Mouse (Mus musculus): Measurements from ENCODE around the gene Tcea3. TPM values are rescaled to one million over a fixed set of nuclear protein-coding genes. Genes with fewer than 3 reads are reported as not detected.

The Tcea3 gene
- total and polyA plus RNA-seq, 3 experiments, result 46.9 to 138 (median 112) TPM

GRCm38 (mm10) chr4:136217063-136217462 lies 30.5 kb upstream of the Tcea3 start:
- no peak for DNase-seq
- no peaks in the 10 kb centered on the region for H3K79me2 ChIP-seq (replicated peaks; ENCODE audit: control insufficient read depth, insufficient read depth, low read length)
- WGBS, result 80% methylated on average over 10 of the region's 10 CpGs
- H3K9ac ChIP-seq (ENCODE audit: low read depth, low read length), result no peak overlapping the region
- TF ChIP-seq CTCF (IDR thresholded peaks at IDR 0.05) (no peak), POLR2A (IDR thresholded peaks at IDR 0.05; ENCODE audit: insufficient read depth, low read depth, low read length) (no peak), EP300 (IDR thresholded peaks at IDR 0.05; ENCODE audit: insufficient read depth, low read depth, low read length) (no peak)
- H3K36me3 ChIP-seq (ENCODE audit: control insufficient read depth, insufficient read depth, low read length), result no peaks in the 10 kb centered on the region
- H3K27me3 ChIP-seq (ENCODE audit: control insufficient read depth, insufficient read depth, low read length), result no peaks in the 10 kb centered on the region
- H3K4me3 ChIP-seq, result no peak overlapping the region
- intact Hi-C loops (cut with DNase I), result no loop called here
- no peak overlapping the region for H3K27ac ChIP-seq
- peaks cover 12% of the 10 kb centered on the region for H3K4me1 ChIP-seq (ENCODE audit: control insufficient read depth, insufficient read depth, low read length)

- 5% methylated on average over 18 of the region's 18 CpGs for WGBS
- peak overlapping the region; percentile 32 for H3K9ac ChIP-seq (ENCODE audit: low read depth, low read length)
These were observed 28.8 kb upstream of the Tcea3 start for GRCm38 (mm10) chr4:136218595-136219214.

DNA sequence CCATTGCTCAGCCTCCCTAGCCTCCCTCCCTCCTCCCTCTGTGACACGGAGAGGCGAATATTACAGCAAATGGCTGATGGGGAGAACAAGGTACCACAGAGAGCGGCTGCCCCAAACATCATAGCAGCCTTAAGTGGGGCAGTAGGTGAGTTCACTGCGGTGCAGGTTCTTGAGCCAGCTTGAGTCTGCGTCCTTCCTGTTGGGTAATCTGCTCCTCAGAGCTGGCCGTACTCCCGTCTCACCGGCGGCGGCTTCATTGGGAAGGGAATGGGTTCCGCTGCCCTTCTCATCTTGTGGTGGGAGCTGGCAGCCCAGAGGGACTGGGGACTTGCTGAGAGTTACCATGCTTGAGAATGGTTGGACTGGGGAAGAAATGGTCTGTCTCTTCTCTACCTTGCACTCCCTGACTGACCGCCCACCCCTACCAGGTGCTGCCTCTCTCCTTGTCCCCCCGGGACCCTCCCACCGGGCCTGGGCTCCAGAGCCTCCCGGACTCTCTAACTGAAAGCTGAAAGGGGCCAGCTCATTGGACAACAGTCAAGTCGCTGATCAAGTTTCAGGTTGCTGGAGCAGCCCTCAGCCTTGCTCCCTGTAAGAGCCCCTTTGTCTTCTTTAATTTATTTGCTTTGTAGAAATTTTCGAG lies 27.3 kb upstream of the Tcea3 start:
- Histone ChIP-seq H3K27me3 (ENCODE audit: control insufficient read depth, insufficient read depth, low read length) (no peaks in the 10 kb centered on the region), H3K4me3 (no peak overlapping the region), H3K79me2 (replicated peaks; ENCODE audit: control insufficient read depth, insufficient read depth, low read length) (no peaks in the 10 kb centered on the region), H3K4me1 (ENCODE audit: control insufficient read depth, insufficient read depth, low read length) (peaks cover 12% of the 10 kb centered on the region), H3K36me3 (ENCODE audit: control insufficient read depth, insufficient read depth, low read length) (no peaks in the 10 kb centered on the region), H3K9ac (ENCODE audit: low read depth, low read length) (no peak overlapping the region), H3K27ac (no peak overlapping the region)
- DNase-seq, result peak in 1 of 2 experiments; percentile 55
- intact Hi-C loops (cut with DNase I), result loop anchor here (2.0 kb wide), 1 partner anchor 15 kb away; no protein-coding TSS in a partner anchor
- no peak for TF ChIP-seq CTCF (IDR thresholded peaks at IDR 0.05)
- TF ChIP-seq EP300 (IDR thresholded peaks at IDR 0.05; ENCODE audit: insufficient read depth, low read depth, low read length), result no peak
- TF ChIP-seq POLR2A (IDR thresholded peaks at IDR 0.05; ENCODE audit: insufficient read depth, low read depth, low read length), result no peak
- WGBS, result 44% methylated on average over 17 of the region's 17 CpGs

More at GRCm38 (mm10) chr4:136218595-136219214, 28.8 kb upstream of the Tcea3 start:
- Histone ChIP-seq H3K27ac (peak overlapping the region; percentile 64), H3K4me3 (peak overlapping the region; percentile 4), H3K27me3 (ENCODE audit: control insufficient read depth, insufficient read depth, low read length) (no peaks in the 10 kb centered on the region), H3K36me3 (ENCODE audit: control insufficient read depth, insufficient read depth, low read length) (no peaks in the 10 kb centered on the region), H3K4me1 (ENCODE audit: control insufficient read depth, insufficient read depth, low read length) (peaks cover 12% of the 10 kb centered on the region), H3K79me2 (replicated peaks; ENCODE audit: control insufficient read depth, insufficient read depth, low read length) (no peaks in the 10 kb centered on the region)
- intact Hi-C loops (cut with DNase I), result no loop called here
- peak; percentile 84 to 89 for DNase-seq
- TF ChIP-seq EP300 (IDR thresholded peaks at IDR 0.05; ENCODE audit: insufficient read depth, low read depth, low read length) (no peak), CTCF (IDR thresholded peaks at IDR 0.05) (peak; percentile 54), POLR2A (IDR thresholded peaks at IDR 0.05; ENCODE audit: insufficient read depth, low read depth, low read length) (no peak)

- Histone ChIP-seq H3K27ac (no peak overlapping the region), H3K4me1 (ENCODE audit: control insufficient read depth, insufficient read depth, low read length) (peaks cover 13% of the 10 kb centered on the region), H3K27me3 (ENCODE audit: control insufficient read depth, insufficient read depth, low read length) (no peaks in the 10 kb centered on the region), H3K9ac (ENCODE audit: low read depth, low read length) (no peak overlapping the region), H3K36me3 (ENCODE audit: control insufficient read depth, insufficient read depth, low read length) (no peaks in the 10 kb centered on the region), H3K79me2 (replicated peaks; ENCODE audit: control insufficient read depth, insufficient read depth, low read length) (no peaks in the 10 kb centered on the region), H3K4me3 (no peak overlapping the region)
- 82% methylated on average over 13 of the region's 13 CpGs for WGBS
- no peak for DNase-seq
- intact Hi-C loops (cut with DNase I), result no loop called here
- TF ChIP-seq EP300 (IDR thresholded peaks at IDR 0.05; ENCODE audit: insufficient read depth, low read depth, low read length) (no peak), POLR2A (IDR thresholded peaks at IDR 0.05; ENCODE audit: insufficient read depth, low read depth, low read length) (no peak), CTCF (IDR thresholded peaks at IDR 0.05) (no peak)
These were observed 23.8 kb upstream of the Tcea3 start for GRCm38 (mm10) chr4:136223549-136224239.

DNA sequence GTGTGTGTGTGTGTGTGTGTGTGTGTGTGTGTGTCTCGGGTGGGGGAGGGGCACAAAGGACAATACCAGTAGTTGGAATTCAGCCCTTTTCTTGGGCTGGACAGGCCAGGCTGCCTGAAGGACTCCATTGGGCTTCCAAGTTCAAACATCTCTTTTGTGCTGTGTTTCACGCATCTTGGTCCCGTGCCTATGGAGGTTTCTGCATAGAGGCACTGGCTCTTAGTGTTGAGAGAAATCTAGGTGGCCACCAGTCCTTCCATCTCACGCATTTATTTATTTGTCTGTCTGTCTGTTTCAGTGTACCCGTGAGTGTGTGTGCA lies 23.3 kb upstream of the Tcea3 start:
- Histone ChIP-seq H3K36me3 (ENCODE audit: control insufficient read depth, insufficient read depth, low read length) (no peaks in the 10 kb centered on the region), H3K4me3 (no peak overlapping the region), H3K27ac (no peak overlapping the region), H3K4me1 (ENCODE audit: control insufficient read depth, insufficient read depth, low read length) (peaks cover 16% of the 10 kb centered on the region), H3K79me2 (replicated peaks; ENCODE audit: control insufficient read depth, insufficient read depth, low read length) (no peaks in the 10 kb centered on the region), H3K9ac (ENCODE audit: low read depth, low read length) (no peak overlapping the region), H3K27me3 (ENCODE audit: control insufficient read depth, insufficient read depth, low read length) (no peaks in the 10 kb centered on the region)
- TF ChIP-seq CTCF (IDR thresholded peaks at IDR 0.05) (no peak), POLR2A (IDR thresholded peaks at IDR 0.05; ENCODE audit: insufficient read depth, low read depth, low read length) (no peak), EP300 (IDR thresholded peaks at IDR 0.05; ENCODE audit: insufficient read depth, low read depth, low read length) (no peak)
- WGBS, result 79% methylated on average over 5 of the region's 5 CpGs
- intact Hi-C loops (cut with DNase I), result no loop called here
- no peak for DNase-seq
